Mouse (Mus musculus) fibroblast of lung, adult 2 months (primary cell): ENCODE measurements around the gene Brd3.

Experiments used
- DNase-seq: peaks from one replicate; pipeline ENCODE4 v3.0.0-alpha.2; 2011; ENCODE audit warnings: low read depth

Gene Brd3

DNA sequence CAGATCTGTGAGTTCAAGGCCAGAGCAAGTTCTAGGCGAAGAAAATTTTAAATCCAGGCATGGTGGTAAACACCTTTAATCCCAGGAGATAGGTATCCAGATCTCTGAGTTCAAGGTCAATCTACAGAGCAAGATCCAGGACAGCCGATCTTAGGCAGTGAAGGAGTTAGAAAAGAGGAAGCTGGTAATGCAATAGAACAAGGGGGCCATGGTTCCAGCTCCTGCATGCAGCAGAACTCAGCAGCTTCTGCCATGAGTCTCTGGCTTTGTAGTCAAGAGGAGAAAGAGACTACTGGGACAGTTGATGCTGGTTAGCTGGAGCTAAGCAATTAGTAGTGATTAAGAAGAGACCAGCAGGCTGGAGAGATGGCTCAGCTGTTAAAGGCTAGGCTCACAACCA, 105.9 kb downstream of the Brd3 start:
- no peak for DNase-seq

DNA sequence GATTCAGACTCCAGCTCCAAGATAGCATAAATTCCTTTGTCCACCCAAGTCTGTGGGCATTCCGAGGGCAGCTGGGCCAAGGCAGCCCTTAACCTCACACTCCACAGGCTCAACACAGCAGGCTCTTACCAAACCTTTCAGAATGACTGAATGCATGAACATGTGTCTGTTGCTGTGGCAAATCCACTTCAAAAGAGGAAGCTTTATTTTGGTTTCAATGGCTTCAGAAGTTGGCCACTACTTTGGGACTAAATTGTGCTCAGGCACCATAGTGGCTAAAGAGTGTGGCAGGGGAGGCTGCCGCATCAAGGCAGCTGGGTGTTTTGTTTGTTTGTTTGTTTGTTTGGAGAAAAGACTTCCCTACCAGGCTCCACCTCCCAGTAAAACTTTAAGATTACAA, 107.4 kb downstream of the Brd3 start:
- DNase-seq: no peak

DNA sequence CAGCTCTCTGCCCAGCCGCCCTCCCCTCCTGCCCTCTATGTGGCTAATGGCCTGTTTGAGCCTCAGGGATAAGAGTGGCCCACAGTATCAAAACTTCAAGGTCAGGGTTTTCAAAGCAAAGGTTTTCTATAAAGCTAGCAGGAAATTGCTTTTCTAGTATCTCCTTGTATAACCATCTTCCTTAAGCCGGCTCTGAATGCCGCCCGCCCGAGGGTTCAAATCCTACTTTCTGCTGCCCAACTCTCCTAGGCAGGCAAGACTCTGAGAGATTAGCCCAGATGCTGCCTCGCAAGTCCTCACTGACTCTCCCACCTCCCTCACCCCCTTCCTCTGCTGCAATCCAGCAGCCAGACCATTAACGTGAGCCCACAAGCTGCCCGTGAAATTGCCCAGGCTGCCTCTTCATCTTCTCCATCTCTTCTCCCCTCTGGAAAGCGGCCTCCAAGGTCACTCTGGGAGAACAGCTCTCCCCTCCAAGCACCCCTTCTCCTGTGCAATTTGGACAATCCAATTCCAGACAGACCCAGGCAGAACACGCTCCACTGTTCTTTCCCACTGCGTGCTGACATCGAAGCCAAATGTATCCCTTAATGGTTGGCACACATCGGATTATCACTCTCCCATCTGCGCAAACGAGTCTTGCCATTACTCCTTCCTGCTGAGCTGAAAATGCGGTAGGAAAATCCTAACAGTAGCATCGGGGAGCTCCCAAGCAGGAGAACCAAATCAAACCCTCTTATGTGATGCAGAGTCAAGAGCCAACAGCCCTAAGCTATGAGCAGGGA, 110.6 kb downstream of the Brd3 start:
- DNase-seq: no peak
